Mouse (Mus musculus): ENCODE data around the gene Dusp14. TPM values are rescaled to one million over a fixed set of nuclear protein-coding genes. Genes with fewer than 3 reads are reported as not detected.

Gene Dusp14
- polyA plus RNA-seq, 1 experiment from 2014 or later: 21.9 TPM

- Histone ChIP-seq H3K4me2 (replicated peaks; ENCODE audit: low read depth, low read length) (no peak overlapping the region), H3K4me1 (ENCODE audit: control insufficient read depth, insufficient read depth, low read length) (peaks cover 3% of the 10 kb centered on the region; the same call in 1 of the 2 replicates), H3K27ac (ENCODE audit: low read length) (no peak overlapping the region), H3K4me3 (ENCODE audit: low read depth, low read length) (no peak overlapping the region), H3K9ac (replicated peaks; ENCODE audit: low read depth, low read length) (no peak overlapping the region), H3K9me3 (ENCODE audit: control insufficient read depth, low read depth, low read length) (no peaks in the 10 kb centered on the region), H3K36me3 (ENCODE audit: control insufficient read depth, insufficient read depth, low read length) (0 out of 2 replicates have a peak, but pooled peaks cover 8% of the 10 kb centered on the region), H3K27me3 (ENCODE audit: control insufficient read depth, insufficient read depth, low read length) (no peaks in the 10 kb centered on the region)
- ATAC-seq (ENCODE audit: insufficient number of reproducible peaks, insufficient read depth, low FRiP score, low read depth): no peak
- WGBS: 47% methylated on average over 1 of the region's 1 CpGs
Observed at GRCm38 (mm10) chr11:84044988-84045387, 24.1 kb downstream of the Dusp14 start.

GRCm38 (mm10) chr11:84042808-84043762 is 26.0 kb downstream of the Dusp14 start:
- Histone ChIP-seq H3K27ac (ENCODE audit: low read length) (no peak overlapping the region), H3K27me3 (ENCODE audit: control insufficient read depth, insufficient read depth, low read length) (no peaks in the 10 kb centered on the region), H3K36me3 (ENCODE audit: control insufficient read depth, insufficient read depth, low read length) (peaks cover 8% of the 10 kb centered on the region; the same call in 1 of the 2 replicates), H3K4me3 (ENCODE audit: low read depth, low read length) (no peak overlapping the region), H3K4me2 (replicated peaks; ENCODE audit: low read depth, low read length) (no peak overlapping the region), H3K9me3 (ENCODE audit: control insufficient read depth, low read depth, low read length) (no peaks in the 10 kb centered on the region), H3K4me1 (ENCODE audit: control insufficient read depth, insufficient read depth, low read length) (peaks cover 3% of the 10 kb centered on the region; the same call in 1 of the 2 replicates), H3K9ac (replicated peaks; ENCODE audit: low read depth, low read length) (no peak overlapping the region)
- 63% methylated on average over 14 of the region's 14 CpGs for WGBS
- peak; percentile 67; the same call in 1 of the 2 replicates for ATAC-seq (ENCODE audit: insufficient number of reproducible peaks, insufficient read depth, low FRiP score, low read depth)

GRCm38 (mm10) chr11:84040621-84041020 is 28.4 kb downstream of the Dusp14 start:
- ATAC-seq (ENCODE audit: insufficient number of reproducible peaks, insufficient read depth, low FRiP score, low read depth): no peak
- 81% methylated on average over 6 of the region's 6 CpGs for WGBS
- Histone ChIP-seq H3K27ac (ENCODE audit: low read length) (no peak overlapping the region), H3K4me3 (ENCODE audit: low read depth, low read length) (no peak overlapping the region), H3K4me2 (replicated peaks; ENCODE audit: low read depth, low read length) (no peak overlapping the region), H3K27me3 (ENCODE audit: control insufficient read depth, insufficient read depth, low read length) (no peaks in the 10 kb centered on the region), H3K9ac (replicated peaks; ENCODE audit: low read depth, low read length) (no peak overlapping the region), H3K4me1 (ENCODE audit: control insufficient read depth, insufficient read depth, low read length) (no peaks in the 10 kb centered on the region), H3K9me3 (ENCODE audit: control insufficient read depth, low read depth, low read length) (no peaks in the 10 kb centered on the region), H3K36me3 (ENCODE audit: control insufficient read depth, insufficient read depth, low read length) (peaks cover 8% of the 10 kb centered on the region; the same call in 1 of the 2 replicates)

- no peak for ATAC-seq (ENCODE audit: insufficient number of reproducible peaks, insufficient read depth, low FRiP score, low read depth)
- H3K9ac ChIP-seq (replicated peaks; ENCODE audit: low read depth, low read length): no peak overlapping the region
- H3K27ac ChIP-seq (ENCODE audit: low read length): no peak overlapping the region
- no peaks in the 10 kb centered on the region for H3K4me1 ChIP-seq (ENCODE audit: control insufficient read depth, insufficient read depth, low read length)
- no peaks in the 10 kb centered on the region for H3K27me3 ChIP-seq (ENCODE audit: control insufficient read depth, insufficient read depth, low read length)
- H3K4me2 ChIP-seq (replicated peaks; ENCODE audit: low read depth, low read length): no peak overlapping the region
- H3K9me3 ChIP-seq (ENCODE audit: control insufficient read depth, low read depth, low read length): no peaks in the 10 kb centered on the region
- H3K4me3 ChIP-seq (ENCODE audit: low read depth, low read length): no peak overlapping the region
- 86% methylated on average over 5 of the region's 5 CpGs for WGBS
- H3K36me3 ChIP-seq (ENCODE audit: control insufficient read depth, insufficient read depth, low read length): no peaks in the 10 kb centered on the region; the same call in 1 of the 2 replicates
Observed at GRCm38 (mm10) chr11:84033671-84034070, 35.4 kb downstream of the Dusp14 start.

- Histone ChIP-seq H3K4me1 (ENCODE audit: control insufficient read depth, insufficient read depth, low read length) (0 out of 2 replicates have a peak, but pooled peaks cover 2% of the 10 kb centered on the region), H3K4me2 (replicated peaks; ENCODE audit: low read depth, low read length) (no peak overlapping the region), H3K27ac (ENCODE audit: low read length) (no peak overlapping the region), H3K36me3 (ENCODE audit: control insufficient read depth, insufficient read depth, low read length) (no peaks in the 10 kb centered on the region), H3K9me3 (ENCODE audit: control insufficient read depth, low read depth, low read length) (no peaks in the 10 kb centered on the region), H3K9ac (replicated peaks; ENCODE audit: low read depth, low read length) (no peak overlapping the region), H3K4me3 (ENCODE audit: low read depth, low read length) (no peak overlapping the region), H3K27me3 (ENCODE audit: control insufficient read depth, insufficient read depth, low read length) (no peaks in the 10 kb centered on the region)
- WGBS: 84% methylated on average over 5 of the region's 5 CpGs
- no peak for ATAC-seq (ENCODE audit: insufficient number of reproducible peaks, insufficient read depth, low FRiP score, low read depth)
Observed at GRCm38 (mm10) chr11:84032559-84032958, 36.5 kb downstream of the Dusp14 start.

GRCm38 (mm10) chr11:84031971-84032370 is 37.1 kb downstream of the Dusp14 start:
- Histone ChIP-seq H3K27ac (ENCODE audit: low read length) (no peak overlapping the region), H3K4me1 (ENCODE audit: control insufficient read depth, insufficient read depth, low read length) (0 out of 2 replicates have a peak, but pooled peaks cover 2% of the 10 kb centered on the region), H3K27me3 (ENCODE audit: control insufficient read depth, insufficient read depth, low read length) (no peaks in the 10 kb centered on the region), H3K36me3 (ENCODE audit: control insufficient read depth, insufficient read depth, low read length) (peaks cover under 1% of the 10 kb centered on the region; the same call in 1 of the 2 replicates), H3K4me2 (replicated peaks; ENCODE audit: low read depth, low read length) (no peak overlapping the region), H3K9me3 (ENCODE audit: control insufficient read depth, low read depth, low read length) (no peaks in the 10 kb centered on the region), H3K4me3 (ENCODE audit: low read depth, low read length) (no peak overlapping the region), H3K9ac (replicated peaks; ENCODE audit: low read depth, low read length) (no peak overlapping the region)
- 51% methylated on average over 9 of the region's 9 CpGs for WGBS
- ATAC-seq (ENCODE audit: insufficient number of reproducible peaks, insufficient read depth, low FRiP score, low read depth): no peak

GRCm38 (mm10) chr11:84028271-84029028 is 40.6 kb downstream of the Dusp14 start:
- Histone ChIP-seq H3K36me3 (ENCODE audit: control insufficient read depth, insufficient read depth, low read length) (peaks cover 13% of the 10 kb centered on the region), H3K4me1 (ENCODE audit: control insufficient read depth, insufficient read depth, low read length) (0 out of 2 replicates have a peak, but pooled peaks cover 2% of the 10 kb centered on the region), H3K27me3 (ENCODE audit: control insufficient read depth, insufficient read depth, low read length) (no peaks in the 10 kb centered on the region), H3K4me3 (ENCODE audit: low read depth, low read length) (no peak overlapping the region), H3K9me3 (ENCODE audit: control insufficient read depth, low read depth, low read length) (no peaks in the 10 kb centered on the region), H3K4me2 (replicated peaks; ENCODE audit: low read depth, low read length) (no peak overlapping the region), H3K9ac (replicated peaks; ENCODE audit: low read depth, low read length) (no peak overlapping the region), H3K27ac (ENCODE audit: low read length) (no peak overlapping the region)
- no peak for ATAC-seq (ENCODE audit: insufficient number of reproducible peaks, insufficient read depth, low FRiP score, low read depth)
- WGBS: 72% methylated on average over 9 of the region's 9 CpGs

GRCm38 (mm10) chr11:84027231-84027630 is 41.8 kb downstream of the Dusp14 start:
- Histone ChIP-seq H3K9ac (replicated peaks; ENCODE audit: low read depth, low read length) (no peak overlapping the region), H3K36me3 (ENCODE audit: control insufficient read depth, insufficient read depth, low read length) (peaks cover 13% of the 10 kb centered on the region), H3K27ac (ENCODE audit: low read length) (no peak overlapping the region), H3K4me2 (replicated peaks; ENCODE audit: low read depth, low read length) (no peak overlapping the region), H3K9me3 (ENCODE audit: control insufficient read depth, low read depth, low read length) (no peaks in the 10 kb centered on the region), H3K27me3 (ENCODE audit: control insufficient read depth, insufficient read depth, low read length) (no peaks in the 10 kb centered on the region), H3K4me3 (ENCODE audit: low read depth, low read length) (no peak overlapping the region), H3K4me1 (ENCODE audit: control insufficient read depth, insufficient read depth, low read length) (0 out of 2 replicates have a peak, but pooled peaks cover 2% of the 10 kb centered on the region)
- WGBS: 72% methylated on average over 5 of the region's 5 CpGs
- no peak for ATAC-seq (ENCODE audit: insufficient number of reproducible peaks, insufficient read depth, low FRiP score, low read depth)

All from stomach, embryonic 14.5 days (tissue).